Mouse (Mus musculus): Measurements from ENCODE around the gene H2-DMb1. TPM values are rescaled to one million over a fixed set of nuclear protein-coding genes. Genes with fewer than 3 reads are reported as not detected.
"Not testable (repeated sequence)": the region's sequence is repeated elsewhere in the genome, so short reads cannot be mapped to it uniquely, and the experiment has no call there.

The H2-DMb1 gene
- polyA plus RNA-seq, 1 experiment from 2014 or later = 0.69 TPM

- WGBS = 82% methylated on average over 7 of the region's 7 CpGs
- Histone ChIP-seq H3K4me1 (ENCODE audit: control insufficient read depth, insufficient read depth, low read length) (peaks cover 11% of the 10 kb centered on the region; the same call in 1 of the 2 replicates), H3K36me3 (ENCODE audit: control insufficient read depth, insufficient read depth, low read length) (no peaks in the 10 kb centered on the region), H3K9me3 (replicated peaks; ENCODE audit: control insufficient read depth, low read length, poor library complexity, severe bottlenecking) (no peaks in the 10 kb centered on the region), H3K9ac (ENCODE audit: low read depth, low read length) (no peak overlapping the region), H3K27ac (ENCODE audit: low read length) (no peak overlapping the region), H3K27me3 (ENCODE audit: control insufficient read depth, insufficient read depth, low read depth, low read length) (peaks cover 40% of the 10 kb centered on the region), H3K4me2 (ENCODE audit: low read length) (no peak overlapping the region), H3K4me3 (ENCODE audit: low read depth, low read length) (no peak overlapping the region)
- no peak for ATAC-seq
Observed at GRCm38 (mm10) chr17:34138655-34139054, 14.2 kb upstream of the H2-DMb1 start.

GRCm38 (mm10) chr17:34139416-34139815 is 13.5 kb upstream of the H2-DMb1 start:
- Histone ChIP-seq H3K36me3 (ENCODE audit: control insufficient read depth, insufficient read depth, low read length) (no peaks in the 10 kb centered on the region), H3K9me3 (replicated peaks; ENCODE audit: control insufficient read depth, low read length, poor library complexity, severe bottlenecking) (no peaks in the 10 kb centered on the region), H3K4me3 (ENCODE audit: low read depth, low read length) (peak overlapping the region; percentile 21), H3K4me2 (ENCODE audit: low read length) (peak overlapping the region; percentile 44), H3K27me3 (ENCODE audit: control insufficient read depth, insufficient read depth, low read depth, low read length) (peaks cover 40% of the 10 kb centered on the region), H3K4me1 (ENCODE audit: control insufficient read depth, insufficient read depth, low read length) (peaks cover 11% of the 10 kb centered on the region; the same call in 1 of the 2 replicates), H3K9ac (ENCODE audit: low read depth, low read length) (peak overlapping the region; percentile 43), H3K27ac (ENCODE audit: low read length) (no peak overlapping the region)
- no peak for ATAC-seq
- 2% methylated on average over 16 of the region's 16 CpGs for WGBS

GRCm38 (mm10) chr17:34140240-34140639 is 12.6 kb upstream of the H2-DMb1 start:
- peaks cover 40% of the 10 kb centered on the region for H3K27me3 ChIP-seq (ENCODE audit: control insufficient read depth, insufficient read depth, low read depth, low read length)
- no peaks in the 10 kb centered on the region for H3K36me3 ChIP-seq (ENCODE audit: control insufficient read depth, insufficient read depth, low read length)
- H3K4me3 ChIP-seq (ENCODE audit: low read depth, low read length) = no peak overlapping the region
- no peak for ATAC-seq
- H3K9ac ChIP-seq (ENCODE audit: low read depth, low read length) = 0 out of 2 replicates have a peak overlapping the region, but pooled peaks have one; percentile 20
- no peak overlapping the region for H3K4me2 ChIP-seq (ENCODE audit: low read length)
- no peaks in the 10 kb centered on the region for H3K9me3 ChIP-seq (replicated peaks; ENCODE audit: control insufficient read depth, low read length, poor library complexity, severe bottlenecking)
- no peak overlapping the region for H3K27ac ChIP-seq (ENCODE audit: low read length)
- WGBS = 11% methylated on average over 5 of the region's 5 CpGs
- peaks cover 8% of the 10 kb centered on the region; the same call in 1 of the 2 replicates for H3K4me1 ChIP-seq (ENCODE audit: control insufficient read depth, insufficient read depth, low read length)

GRCm38 (mm10) chr17:34141448-34141847 is 11.4 kb upstream of the H2-DMb1 start:
- H3K9me3 ChIP-seq (replicated peaks; ENCODE audit: control insufficient read depth, low read length, poor library complexity, severe bottlenecking) = no peaks in the 10 kb centered on the region
- H3K9ac ChIP-seq (ENCODE audit: low read depth, low read length) = no peak overlapping the region
- H3K36me3 ChIP-seq (ENCODE audit: control insufficient read depth, insufficient read depth, low read length) = no peaks in the 10 kb centered on the region
- H3K27ac ChIP-seq (ENCODE audit: low read length) = no peak overlapping the region
- H3K27me3 ChIP-seq (ENCODE audit: control insufficient read depth, insufficient read depth, low read depth, low read length) = peaks cover 39% of the 10 kb centered on the region
- ATAC-seq = no peak
- peaks cover 6% of the 10 kb centered on the region; the same call in 1 of the 2 replicates for H3K4me1 ChIP-seq (ENCODE audit: control insufficient read depth, insufficient read depth, low read length)
- no peak overlapping the region for H3K4me2 ChIP-seq (ENCODE audit: low read length)
- WGBS = 50% methylated on average over 4 of the region's 4 CpGs
- no peak overlapping the region for H3K4me3 ChIP-seq (ENCODE audit: low read depth, low read length)

GRCm38 (mm10) chr17:34142456-34143010 is 10.3 kb upstream of the H2-DMb1 start:
- H3K4me2 ChIP-seq (ENCODE audit: low read length) = no peak overlapping the region
- no peak overlapping the region for H3K9ac ChIP-seq (ENCODE audit: low read depth, low read length)
- H3K4me3 ChIP-seq (ENCODE audit: low read depth, low read length) = no peak overlapping the region
- no peaks in the 10 kb centered on the region for H3K9me3 ChIP-seq (replicated peaks; ENCODE audit: control insufficient read depth, low read length, poor library complexity, severe bottlenecking)
- ATAC-seq = no peak
- no peaks in the 10 kb centered on the region for H3K36me3 ChIP-seq (ENCODE audit: control insufficient read depth, insufficient read depth, low read length)
- no peak overlapping the region for H3K27ac ChIP-seq (ENCODE audit: low read length)
- peaks cover 35% of the 10 kb centered on the region for H3K27me3 ChIP-seq (ENCODE audit: control insufficient read depth, insufficient read depth, low read depth, low read length)
- 87% methylated on average over 7 of the region's 7 CpGs for WGBS
- peaks cover 6% of the 10 kb centered on the region; the same call in 1 of the 2 replicates for H3K4me1 ChIP-seq (ENCODE audit: control insufficient read depth, insufficient read depth, low read length)

GRCm38 (mm10) chr17:34143033-34143432 is 9.8 kb upstream of the H2-DMb1 start, which contains the start of gene H2-DMb2:
H2-DMb2 (plus strand) TSS chr17:34143307.
- Histone ChIP-seq H3K4me2 (ENCODE audit: low read length) (no peak within 1 kb of the TSS), H3K4me3 (ENCODE audit: low read depth, low read length) (no peak within 1 kb of the TSS), H3K9ac (ENCODE audit: low read depth, low read length) (no peak within 1 kb of the TSS), H3K27ac (ENCODE audit: low read length) (no peak within 1 kb of the TSS), H3K4me1 (ENCODE audit: control insufficient read depth, insufficient read depth, low read length) (peaks cover 6% of the 10 kb centered on the region; the same call in 1 of the 2 replicates), H3K9me3 (replicated peaks; ENCODE audit: control insufficient read depth, low read length, poor library complexity, severe bottlenecking) (no peaks in the 10 kb centered on the region), H3K27me3 (ENCODE audit: control insufficient read depth, insufficient read depth, low read depth, low read length) (peaks cover 33% of the 10 kb centered on the region), H3K36me3 (ENCODE audit: control insufficient read depth, insufficient read depth, low read length) (no peaks in the 10 kb centered on the region)
- ATAC-seq = no peak
- 30% methylated on average over 7 of the region's 7 CpGs for WGBS

GRCm38 (mm10) chr17:34143461-34143860 is 9.4 kb upstream of the H2-DMb1 start:
- H3K4me3 ChIP-seq (ENCODE audit: low read depth, low read length) = no peak overlapping the region
- no peaks in the 10 kb centered on the region for H3K36me3 ChIP-seq (ENCODE audit: control insufficient read depth, insufficient read depth, low read length)
- H3K9me3 ChIP-seq (replicated peaks; ENCODE audit: control insufficient read depth, low read length, poor library complexity, severe bottlenecking) = no peaks in the 10 kb centered on the region
- peaks cover 6% of the 10 kb centered on the region; the same call in 1 of the 2 replicates for H3K4me1 ChIP-seq (ENCODE audit: control insufficient read depth, insufficient read depth, low read length)
- peaks cover 28% of the 10 kb centered on the region for H3K27me3 ChIP-seq (ENCODE audit: control insufficient read depth, insufficient read depth, low read depth, low read length)
- ATAC-seq = no peak
- no peak overlapping the region for H3K4me2 ChIP-seq (ENCODE audit: low read length)
- no peak overlapping the region for H3K9ac ChIP-seq (ENCODE audit: low read depth, low read length)
- no peak overlapping the region for H3K27ac ChIP-seq (ENCODE audit: low read length)
- WGBS = 62% methylated on average over 5 of the region's 5 CpGs

GRCm38 (mm10) chr17:34144221-34144620 is 8.7 kb upstream of the H2-DMb1 start:
- H3K9me3 ChIP-seq (replicated peaks; ENCODE audit: control insufficient read depth, low read length, poor library complexity, severe bottlenecking); H3K4me1 ChIP-seq (ENCODE audit: control insufficient read depth, insufficient read depth, low read length); H3K4me3 ChIP-seq (ENCODE audit: low read depth, low read length); H3K4me2 ChIP-seq (ENCODE audit: low read length); ATAC-seq; H3K9ac ChIP-seq (ENCODE audit: low read depth, low read length); H3K36me3 ChIP-seq (ENCODE audit: control insufficient read depth, insufficient read depth, low read length); H3K27ac ChIP-seq (ENCODE audit: low read length): not testable (repeated sequence)
- peaks cover 21% of the 10 kb centered on the region for H3K27me3 ChIP-seq (ENCODE audit: control insufficient read depth, insufficient read depth, low read depth, low read length)
- 91% methylated on average over 4 of the region's 4 CpGs for WGBS

- 76% methylated on average over 3 of the region's 3 CpGs for WGBS
- Histone ChIP-seq H3K4me3 (ENCODE audit: low read depth, low read length) (no peak overlapping the region), H3K9ac (ENCODE audit: low read depth, low read length) (no peak overlapping the region), H3K27ac (ENCODE audit: low read length) (no peak overlapping the region), H3K27me3 (ENCODE audit: control insufficient read depth, insufficient read depth, low read depth, low read length) (peaks cover 13% of the 10 kb centered on the region), H3K4me2 (ENCODE audit: low read length) (no peak overlapping the region), H3K36me3 (ENCODE audit: control insufficient read depth, insufficient read depth, low read length) (no peaks in the 10 kb centered on the region), H3K4me1 (ENCODE audit: control insufficient read depth, insufficient read depth, low read length) (no peaks in the 10 kb centered on the region; the same call in 1 of the 2 replicates), H3K9me3 (replicated peaks; ENCODE audit: control insufficient read depth, low read length, poor library complexity, severe bottlenecking) (no peaks in the 10 kb centered on the region)
- ATAC-seq = no peak
Observed at GRCm38 (mm10) chr17:34144960-34145371, 7.9 kb upstream of the H2-DMb1 start.
